Comparison of ENCODE assay signal across 13 mouse cellular contexts in the genomic region with DNA sequence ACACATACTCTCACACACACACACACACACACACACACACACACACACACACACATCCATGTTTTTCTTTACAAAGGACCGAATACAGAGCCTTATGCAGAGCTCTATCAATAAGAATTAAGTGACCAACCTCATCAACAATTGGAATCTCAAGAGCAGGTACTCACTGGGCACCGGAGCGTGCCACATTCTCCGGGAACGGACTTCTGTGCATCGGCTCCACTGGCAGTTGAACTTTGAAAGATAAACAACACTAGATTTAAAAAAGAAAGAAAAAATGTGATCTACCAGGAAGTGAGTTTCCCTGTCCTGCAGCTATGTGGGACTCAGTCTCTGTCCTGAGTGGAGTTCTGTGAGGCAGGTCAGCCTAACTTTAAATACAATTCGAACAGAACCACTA.
DNase-seq lines count a peak whose midpoint lies in the region; ATAC-seq lines count a peak whose summit lies in the region.
"Had no signal": no experiment of that assay in that cellular context is flagged by ENCODE, and none has a peak within 500 bp of the region (broad histone marks: within the 10 kb centered on the region; RNA-seq: fewer than 3 reads in every experiment).

No protein-coding gene starts in this region.

- no peak overlapping the region for H3K9ac ChIP-seq in heart, embryonic 14.5 days (ENCODE audit: low read length)
- H3K9ac ChIP-seq in liver, embryonic 16.5 days (ENCODE audit: low read depth, low read length): no peak overlapping the region
- no peak overlapping the region for H3K9ac ChIP-seq in liver, embryonic 11.5 days (ENCODE audit: low read depth, low read length)
- H3K9ac ChIP-seq in lung, embryonic 16.5 days (ENCODE audit: low read length): peak overlapping the region; percentile 13
- H3K9ac ChIP-seq: liver, embryonic 13.5 days; neural tube, embryonic 15.5 days had no signal

- peaks cover 0 to 4% of the 10 kb centered on the region in 2 experiments; a peak in 1 of 4 replicates for H3K4me1 ChIP-seq in heart, embryonic 14.5 days (ENCODE audit: control insufficient read depth in 2 of 2, insufficient read depth in 2 of 2, low read length in 2 of 2)
- no peaks in the 10 kb centered on the region for H3K4me1 ChIP-seq in liver, embryonic 16.5 days (ENCODE audit: control insufficient read depth, low read depth, low read length)
- H3K4me1 ChIP-seq in liver, embryonic 11.5 days (replicated peaks; ENCODE audit: control insufficient read depth, insufficient read depth, low read length): no peaks in the 10 kb centered on the region
- no peaks in the 10 kb centered on the region; the same call in 1 of the 2 replicates for H3K4me1 ChIP-seq in lung, embryonic 16.5 days (replicated peaks; ENCODE audit: control insufficient read depth, insufficient read depth, low read length)
- H3K4me1 ChIP-seq: liver, embryonic 13.5 days had no signal

- no peak for ATAC-seq in heart, embryonic 14.5 days (ENCODE audit: insufficient number of reproducible peaks, insufficient read depth, low FRiP score, low read depth)
- no peak for ATAC-seq in liver, embryonic 16.5 days (ENCODE audit: low read depth)
- ATAC-seq in liver, embryonic 11.5 days (replicated peaks; ENCODE audit: low FRiP score): no peak
- ATAC-seq in lung, embryonic 16.5 days (ENCODE audit: low read depth): peak; percentile 52; the same call in 1 of the 2 replicates

- no peaks in the 10 kb centered on the region for H3K36me3 ChIP-seq in heart, embryonic 14.5 days (ENCODE audit: control insufficient read depth, insufficient read depth, low read length)
- no peaks in the 10 kb centered on the region for H3K36me3 ChIP-seq in liver, embryonic 16.5 days (ENCODE audit: control insufficient read depth, insufficient read depth)
- H3K36me3 ChIP-seq in liver, embryonic 11.5 days (ENCODE audit: control insufficient read depth, insufficient read depth, low read length): no peaks in the 10 kb centered on the region
- H3K36me3 ChIP-seq in lung, embryonic 16.5 days (ENCODE audit: control insufficient read depth, insufficient read depth, low read length): no peaks in the 10 kb centered on the region
- H3K36me3 ChIP-seq: liver, embryonic 13.5 days; neural tube, embryonic 15.5 days had no signal

- H3K9me3 ChIP-seq in heart, embryonic 14.5 days (ENCODE audit: control insufficient read depth, low read length): no peaks in the 10 kb centered on the region
- no peaks in the 10 kb centered on the region for H3K9me3 ChIP-seq in liver, embryonic 16.5 days (replicated peaks; ENCODE audit: control insufficient read depth, low read length)
- no peaks in the 10 kb centered on the region for H3K9me3 ChIP-seq in liver, embryonic 11.5 days (ENCODE audit: control insufficient read depth, low read length)
- no peaks in the 10 kb centered on the region for H3K9me3 ChIP-seq in lung, embryonic 16.5 days (ENCODE audit: control insufficient read depth, low read length)
- H3K9me3 ChIP-seq: liver, embryonic 13.5 days; neural tube, embryonic 15.5 days had no signal

- H3K4me3 ChIP-seq in heart, embryonic 14.5 days (ENCODE audit: control insufficient read depth in 1 of 2, insufficient read depth in 1 of 2, low read depth in 1 of 2, low read length in 2 of 2): no peak overlapping the region
- H3K4me3 ChIP-seq in liver, embryonic 16.5 days (ENCODE audit: low read depth, low read length): no peak overlapping the region
- no peak overlapping the region for H3K4me3 ChIP-seq in liver, embryonic 11.5 days (ENCODE audit: low read depth, low read length)
- H3K4me3 ChIP-seq in lung, embryonic 16.5 days (ENCODE audit: low read length): peak overlapping the region; percentile 40
- H3K4me3 ChIP-seq: liver, embryonic 13.5 days had no signal

- H3K27me3 ChIP-seq in heart, embryonic 14.5 days (ENCODE audit: control insufficient read depth, insufficient read depth, low read length): peaks cover 18% of the 10 kb centered on the region
- no peaks in the 10 kb centered on the region for H3K27me3 ChIP-seq in liver, embryonic 16.5 days (ENCODE audit: control insufficient read depth, insufficient read depth, low read depth, low read length)
- no peaks in the 10 kb centered on the region for H3K27me3 ChIP-seq in liver, embryonic 11.5 days (replicated peaks; ENCODE audit: control insufficient read depth, insufficient read depth, low read length)
- peaks cover 2% of the 10 kb centered on the region for H3K27me3 ChIP-seq in lung, embryonic 16.5 days (ENCODE audit: control insufficient read depth, insufficient read depth, low read depth, low read length)
- H3K27me3 ChIP-seq: liver, embryonic 13.5 days had no signal

- 56% methylated on average over 7 of the region's 7 CpGs for WGBS in heart, embryonic 14.5 days
- 61% methylated on average over 7 of the region's 7 CpGs for WGBS in liver, embryonic 16.5 days (ENCODE audit: insufficient replicate concordance)
- 76% methylated on average over 7 of the region's 7 CpGs for WGBS in liver, embryonic 11.5 days
- 38% methylated on average over 7 of the region's 7 CpGs for WGBS in lung, embryonic 16.5 days

- DNase-seq in heart, adult 18-20 months: no peak
- DNase-seq in liver, embryonic 11.5 days (ENCODE audit: low spot score): no peak
- DNase-seq in kidney, adult 9 months: peak; percentile 19
- DNase-seq in layer of hippocampus, adult 8-10 months (ENCODE audit: low spot score in 2 of 2): no peak
- DNase-seq in cerebellum, postnatal 4 days (ENCODE audit: low spot score in 2 of 2): no peak
- DNase-seq: cerebellum, adult 11 months; heart, adult 11 months; liver, embryonic 13.5 days; thymus, adult 2 months had no signal

- H3K27ac ChIP-seq in heart, embryonic 14.5 days (replicated peaks in 1 of 2; ENCODE audit: control insufficient read depth in 1 of 2, insufficient read depth in 1 of 2, low read depth in 2 of 2, low read length in 2 of 2): no peak overlapping the region
- H3K27ac ChIP-seq in liver, embryonic 16.5 days (ENCODE audit: low read length): no peak overlapping the region
- H3K27ac ChIP-seq in liver, embryonic 11.5 days (ENCODE audit: low read depth, low read length): no peak overlapping the region
- H3K27ac ChIP-seq in lung, embryonic 16.5 days (ENCODE audit: low read length): peak overlapping the region; percentile 42
- H3K27ac ChIP-seq: liver, embryonic 13.5 days; neural tube, embryonic 15.5 days had no signal

- peak overlapping the region; percentile 37; the same call in 1 of the 2 replicates for H3K4me2 ChIP-seq in heart, embryonic 14.5 days (ENCODE audit: low read length)
- H3K4me2 ChIP-seq in liver, embryonic 16.5 days (ENCODE audit: low read depth, low read length): peak overlapping the region; percentile 8; the same call in 1 of the 2 replicates
- no peak overlapping the region for H3K4me2 ChIP-seq in liver, embryonic 11.5 days
- H3K4me2 ChIP-seq in lung, embryonic 16.5 days (ENCODE audit: low read depth, low read length): peak overlapping the region; percentile 65
- H3K4me2 ChIP-seq: liver, embryonic 13.5 days had no signal
